Mouse (Mus musculus) erythroid progenitor cell, adult 5-6 weeks (primary cell): ENCODE results near the gene Rpgrip1l. TPM values are rescaled to one million over a fixed set of nuclear protein-coding genes. Genes with fewer than 3 reads are reported as not detected.

Experiments
- ATAC-seq: replicated peaks from 2 replicates; pipeline ENCODE4 v1.8.0; 2016; ENCODE audit warnings: moderate number of reproducible peaks, mild to moderate bottlenecking, moderate TSS enrichment, inconsistent platforms; ENCODE audit not compliant: poor library complexity, low FRiP score, severe bottlenecking
- total RNA-seq, 2 experiments: library from RNA; stranded (forward) in 1 of 2; stranded (reverse) in 1 of 2; fragments of 150-400 nt in 1 of 2; fragments of 186-747, 209-891 nt in 1 of 2; gene quantifications; 2 replicates each; pipeline versions ENCODE4 v1.2.3 to v1.2.4; 2015 to 2017; ENCODE audit warnings: low replicate concordance in 2 of 2

Rpgrip1l gene
- total RNA-seq, 2 experiments from 2014 or later = 10.1 to 11.4 TPM

DNA sequence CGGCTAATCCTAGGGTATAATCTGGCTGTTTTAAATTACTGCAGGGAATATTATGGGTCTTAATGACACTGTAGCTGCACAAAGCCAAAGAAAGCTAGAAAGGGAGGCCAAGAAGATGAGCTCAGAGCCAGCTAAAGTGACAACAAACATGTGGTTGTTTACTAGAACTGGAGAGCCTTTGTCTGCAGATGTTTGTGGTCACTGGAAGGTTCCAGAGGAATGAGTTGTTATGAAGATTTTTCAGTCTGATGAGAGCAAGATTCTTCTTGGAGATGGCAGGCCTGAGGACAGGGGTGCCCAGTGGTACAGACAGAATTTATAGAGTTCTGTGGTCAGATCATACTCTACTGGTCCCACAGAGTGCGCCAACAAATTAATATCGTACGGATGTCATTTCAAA lies 94.8 kb downstream of the Rpgrip1l start:
- ATAC-seq = no peak

DNA sequence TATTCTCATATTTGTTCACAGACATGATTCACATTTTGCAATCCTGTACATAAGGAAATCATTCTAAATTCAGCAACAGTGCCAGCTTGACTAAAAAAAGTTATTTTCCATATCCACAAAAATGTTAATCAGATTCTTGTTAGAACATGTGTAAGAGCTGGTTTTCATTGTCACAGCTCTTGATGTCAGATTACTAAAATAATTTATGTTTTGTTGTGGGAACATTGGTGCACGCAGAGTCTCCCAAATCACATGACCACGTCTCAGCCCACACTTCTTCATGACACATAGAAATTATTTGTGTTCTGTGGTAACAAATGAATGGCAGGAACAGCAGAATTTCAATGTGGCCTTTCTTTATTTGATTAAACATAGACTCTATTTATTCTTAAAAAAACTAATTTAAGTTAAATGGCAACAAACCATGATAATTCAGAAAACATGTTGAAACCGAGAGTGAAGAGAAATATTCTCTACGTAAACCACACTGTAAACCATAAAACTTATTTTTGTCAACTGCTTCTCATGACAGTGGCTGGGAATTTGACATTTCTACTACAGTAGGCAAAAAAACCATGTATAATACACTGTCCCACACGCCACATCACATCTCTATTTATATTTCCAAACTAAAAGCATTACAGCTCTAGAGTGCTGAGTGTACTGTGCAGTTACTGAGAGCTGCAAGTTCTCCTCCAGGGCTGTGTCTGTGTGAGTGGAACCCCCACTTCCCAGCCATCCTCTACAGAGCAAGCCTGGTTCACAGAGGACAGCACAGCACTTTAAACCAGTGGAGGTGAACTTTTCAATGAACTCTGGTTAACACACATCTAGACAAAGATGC lies 95.8 kb downstream of the Rpgrip1l start:
- no peak for ATAC-seq

DNA sequence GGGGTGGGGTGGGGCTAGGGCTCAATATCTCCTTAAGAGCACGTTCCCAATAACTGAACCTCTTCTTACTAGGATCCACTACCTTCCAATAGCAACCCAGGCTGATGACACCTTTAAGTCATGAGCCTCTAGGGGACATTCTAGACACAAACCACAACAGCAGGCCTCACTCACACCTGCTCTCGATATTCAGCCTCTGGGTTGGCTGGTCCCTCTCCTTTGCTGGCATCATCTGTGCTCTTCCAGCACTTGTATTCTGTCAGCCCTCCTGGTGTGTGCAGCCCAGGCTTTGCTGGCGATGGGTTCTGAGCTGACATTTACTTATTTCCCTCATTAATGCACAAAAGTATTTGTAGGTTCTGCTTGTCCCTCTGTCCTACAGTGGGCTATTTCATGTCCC lies 98.8 kb downstream of the Rpgrip1l start:
- ATAC-seq = no peak

DNA sequence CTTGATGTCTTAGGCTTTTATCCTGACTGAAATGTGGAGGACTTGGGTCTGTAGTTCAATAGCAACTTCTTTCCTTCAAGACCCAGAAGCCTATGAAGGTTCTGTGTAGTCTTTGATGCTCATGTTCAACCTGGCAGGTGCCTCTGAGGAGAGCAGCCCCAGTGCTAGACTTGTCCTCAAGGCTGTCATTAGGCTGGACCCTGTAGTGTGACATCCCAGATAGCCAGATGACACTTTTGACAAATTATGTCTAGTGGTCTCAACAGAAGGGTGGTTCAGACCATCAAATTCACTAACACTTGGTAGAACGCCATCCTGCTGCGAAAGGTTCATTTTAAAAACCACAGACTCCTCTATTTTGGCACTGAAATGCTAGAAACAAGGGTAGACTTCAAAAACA lies 100.1 kb downstream of the Rpgrip1l start:
- ATAC-seq = no peak

DNA sequence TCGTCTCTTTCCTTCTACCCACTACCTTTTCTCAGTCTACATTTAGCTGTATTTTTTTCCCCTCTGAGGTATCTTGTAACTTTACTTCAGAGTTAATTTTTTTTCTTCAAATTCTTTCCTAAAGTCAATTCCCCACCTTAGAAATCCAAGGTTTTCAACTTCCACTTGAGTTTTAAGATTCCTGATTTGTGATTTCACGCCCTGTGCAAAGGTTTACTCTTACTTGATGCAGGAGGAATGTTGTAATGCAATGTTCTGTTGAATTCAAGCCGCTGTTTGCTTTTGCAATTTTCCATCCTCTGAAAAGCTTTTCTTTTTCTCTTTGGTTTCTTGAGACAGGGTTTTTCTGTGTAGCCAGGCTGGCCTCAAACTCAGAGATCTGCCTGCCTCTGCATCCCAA lies 103.4 kb downstream of the Rpgrip1l start:
- no peak for ATAC-seq

DNA sequence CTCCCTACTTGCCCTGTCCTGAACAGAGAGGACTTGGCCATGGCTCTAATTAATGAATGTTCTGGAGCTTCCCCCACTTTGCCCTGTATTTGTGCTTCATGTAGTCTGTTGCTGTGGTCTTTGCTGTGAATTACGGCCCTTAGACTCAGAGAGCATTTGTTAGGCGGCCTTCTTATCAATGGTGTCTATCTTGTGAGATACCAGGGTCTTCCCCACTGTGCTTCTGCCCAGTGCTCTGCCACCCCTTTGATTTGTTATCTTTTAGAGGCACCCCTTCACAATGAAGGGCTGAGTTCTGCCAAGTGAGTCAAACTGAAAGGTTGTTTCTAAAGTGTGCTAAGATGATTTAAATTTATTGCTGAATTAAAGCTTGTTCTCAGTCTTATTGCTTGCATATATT lies 105.4 kb downstream of the Rpgrip1l start:
- no peak for ATAC-seq

DNA sequence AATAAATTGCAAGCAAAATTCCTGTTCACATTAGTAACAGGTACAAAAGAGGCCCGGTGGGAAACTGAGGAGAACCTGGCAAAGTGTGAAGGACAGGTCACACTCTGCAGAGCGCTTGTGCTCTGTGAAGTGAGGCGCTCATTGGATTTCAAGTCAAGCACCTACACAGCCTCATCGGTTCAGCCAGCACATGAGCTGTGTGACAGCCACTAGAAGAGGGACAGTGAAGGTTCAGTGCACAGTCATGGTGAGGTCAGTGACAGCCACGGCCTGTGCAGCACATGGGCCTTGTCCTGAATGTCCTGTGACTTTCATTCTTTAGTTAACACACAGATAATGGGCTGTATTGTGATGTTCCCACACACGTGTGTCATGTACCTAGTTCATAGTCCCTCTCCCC lies 107.2 kb downstream of the Rpgrip1l start:
- no peak for ATAC-seq

DNA sequence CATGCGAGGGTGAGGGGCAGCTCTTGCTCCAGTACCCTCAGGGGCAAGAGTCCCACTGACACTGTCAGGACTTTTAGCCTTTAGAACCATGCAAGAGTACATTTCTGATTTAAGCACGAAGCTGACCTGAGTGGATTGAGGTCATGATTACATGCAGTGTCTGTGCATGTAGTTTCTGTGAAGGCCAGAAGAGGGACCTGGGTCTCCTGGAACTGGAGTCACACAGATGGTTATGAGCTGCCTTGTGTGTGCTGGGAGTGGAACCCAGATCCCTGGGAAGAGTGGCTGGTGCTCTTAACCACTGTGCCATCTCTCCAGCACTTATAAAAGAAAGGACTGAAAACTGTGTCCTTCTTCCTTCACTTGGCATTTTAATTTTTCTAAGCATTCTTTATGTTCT lies 111.9 kb downstream of the Rpgrip1l start:
- ATAC-seq = no peak

DNA sequence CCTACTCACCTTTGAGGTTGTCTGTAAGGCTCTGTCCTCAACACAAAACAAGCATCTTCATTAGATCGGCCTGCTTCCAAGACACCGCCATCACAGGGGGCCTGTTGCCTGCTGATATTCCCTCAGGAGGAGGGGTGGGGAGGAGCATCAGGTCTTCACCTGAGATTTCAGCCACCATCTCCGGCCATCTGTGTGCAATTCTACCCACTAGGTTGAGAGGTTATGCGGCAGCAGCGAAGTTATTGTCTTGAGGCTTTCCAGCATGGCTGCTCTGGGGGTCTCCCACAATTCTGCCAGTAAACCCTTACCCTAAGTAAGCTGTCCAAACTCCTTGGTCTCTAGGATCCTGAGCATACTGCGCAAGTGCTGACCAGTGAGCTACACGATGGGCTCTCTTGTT lies 113.2 kb downstream of the Rpgrip1l start, which contains the start of gene Aktip:
Gene Aktip, minus strand, starts transcription at position 101 of the 400 bp plus-strand sequence.
- ATAC-seq = no peak

DNA sequence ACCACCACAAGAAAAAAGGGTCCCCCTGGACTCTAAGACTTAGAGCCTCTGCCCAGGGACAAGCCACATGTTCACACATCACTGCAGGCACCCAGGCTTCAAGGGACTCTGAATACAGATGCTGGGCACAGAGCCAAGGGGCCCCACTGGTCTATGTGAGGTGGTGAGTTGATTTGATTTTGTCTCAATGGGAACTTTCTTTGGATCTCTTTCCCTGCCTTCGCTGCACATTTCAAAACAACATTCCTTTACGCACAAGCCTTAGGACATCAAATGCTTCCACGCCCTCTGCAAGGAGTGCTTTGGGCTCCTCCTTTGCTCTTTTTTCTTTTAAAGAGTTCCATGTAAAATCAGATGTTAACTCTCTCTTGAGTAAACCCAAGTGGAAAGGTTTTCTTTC lies 115.0 kb downstream of the Rpgrip1l start:
- no peak for ATAC-seq

DNA sequence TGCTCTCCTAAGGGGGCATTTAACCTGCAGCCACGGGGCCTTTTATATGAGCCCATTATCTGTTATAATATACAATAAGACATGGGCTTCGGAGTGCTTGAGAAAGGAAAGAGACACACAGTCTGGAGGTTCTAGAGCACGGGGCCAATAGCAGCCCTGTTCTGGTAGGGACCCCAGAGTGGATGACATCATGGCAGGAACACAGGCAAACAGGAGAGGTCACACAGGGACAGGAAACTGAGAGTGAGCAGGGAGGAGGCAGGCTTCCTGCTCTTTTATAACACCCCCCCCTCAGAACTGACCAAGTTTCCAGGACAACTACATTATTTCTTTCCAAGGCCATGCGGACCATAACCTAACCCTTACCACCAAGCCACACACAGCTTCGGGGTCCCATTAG lies 115.8 kb downstream of the Rpgrip1l start:
- no peak for ATAC-seq

DNA sequence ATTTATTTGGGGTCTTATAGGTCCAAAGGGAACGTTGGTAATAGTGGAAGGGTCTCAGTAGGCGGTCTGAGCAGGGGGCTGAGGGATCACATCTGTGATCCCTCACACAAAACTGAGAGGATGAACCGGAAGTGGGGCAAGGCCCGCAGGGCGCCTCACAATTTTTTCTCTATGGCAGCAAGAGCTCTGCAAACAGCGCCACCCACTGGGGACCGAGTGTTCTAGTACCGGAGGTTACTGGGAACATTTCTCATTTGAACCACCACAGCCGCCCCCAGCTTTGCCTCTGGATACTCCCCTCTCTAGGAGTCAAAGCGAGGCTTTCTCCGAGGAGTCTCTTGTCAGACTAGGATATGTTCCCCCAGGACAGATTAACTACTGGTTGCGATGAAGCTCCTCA lies 116.4 kb downstream of the Rpgrip1l start:
- ATAC-seq = no peak

DNA sequence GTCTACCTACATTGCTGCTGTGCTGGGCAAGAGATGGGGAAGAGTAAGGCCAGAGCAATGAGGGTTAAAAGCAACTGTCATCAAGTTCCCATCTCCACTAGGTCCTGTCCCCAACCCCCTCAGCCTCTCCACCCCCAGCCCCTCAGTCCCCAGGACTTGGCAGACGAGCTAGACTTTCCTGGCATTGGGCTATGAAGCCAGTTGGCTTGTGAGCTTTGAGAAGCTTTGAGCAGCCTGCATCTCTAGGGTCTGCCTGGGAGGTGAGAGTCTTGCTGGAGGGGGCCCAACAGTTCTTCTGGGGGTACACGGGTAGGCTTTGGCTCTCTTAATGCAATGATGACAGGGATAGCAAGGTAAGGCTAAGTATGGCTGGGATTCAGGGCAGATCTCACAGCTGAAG lies 119.0 kb downstream of the Rpgrip1l start:
- no peak for ATAC-seq

DNA sequence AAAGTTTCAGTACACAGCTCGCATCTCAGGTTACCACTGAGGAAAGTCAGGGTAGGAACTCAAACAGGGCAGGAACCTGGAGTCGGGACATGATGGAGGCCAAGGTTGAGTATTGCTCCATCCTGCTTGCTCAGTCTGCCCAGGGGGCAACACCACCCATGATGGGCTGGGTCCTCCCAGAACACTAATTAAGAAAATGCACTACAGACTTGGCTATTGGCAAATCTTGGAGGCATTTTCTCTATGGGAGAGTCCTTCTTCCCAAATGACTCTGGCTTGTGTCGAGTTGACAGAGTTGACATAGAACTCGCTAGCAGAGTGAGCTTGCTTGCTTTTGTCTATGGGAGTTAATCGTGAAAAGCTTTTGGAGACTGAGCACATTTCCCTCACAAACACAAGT lies 120.1 kb downstream of the Rpgrip1l start:
- no peak for ATAC-seq

DNA sequence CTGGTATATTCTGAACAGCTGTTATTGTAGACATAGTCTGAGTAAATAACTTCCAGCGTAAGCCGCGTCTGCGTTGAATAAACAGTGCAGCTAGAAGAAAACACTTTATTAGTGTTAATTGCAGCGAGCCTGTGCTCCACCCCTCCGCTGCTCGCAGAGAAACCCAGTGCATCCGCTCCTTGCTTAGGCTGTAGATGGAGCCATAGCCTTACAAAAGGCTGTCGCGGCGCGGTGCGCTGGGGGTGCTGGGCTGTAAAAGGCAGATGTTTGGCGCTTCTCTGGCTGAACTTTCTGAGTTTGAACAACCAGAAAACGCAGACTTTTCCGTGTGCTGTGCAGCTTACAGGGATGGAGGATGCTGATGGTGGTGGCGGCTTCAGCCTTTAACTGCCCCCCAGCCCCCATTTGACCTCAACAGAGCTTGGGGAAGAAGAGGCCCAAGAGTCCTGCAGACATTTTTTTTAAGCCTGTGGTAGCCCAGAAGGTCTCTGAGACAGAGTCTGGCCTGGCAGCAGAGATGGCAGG lies 122.2 kb downstream of the Rpgrip1l start:
- no peak for ATAC-seq

DNA sequence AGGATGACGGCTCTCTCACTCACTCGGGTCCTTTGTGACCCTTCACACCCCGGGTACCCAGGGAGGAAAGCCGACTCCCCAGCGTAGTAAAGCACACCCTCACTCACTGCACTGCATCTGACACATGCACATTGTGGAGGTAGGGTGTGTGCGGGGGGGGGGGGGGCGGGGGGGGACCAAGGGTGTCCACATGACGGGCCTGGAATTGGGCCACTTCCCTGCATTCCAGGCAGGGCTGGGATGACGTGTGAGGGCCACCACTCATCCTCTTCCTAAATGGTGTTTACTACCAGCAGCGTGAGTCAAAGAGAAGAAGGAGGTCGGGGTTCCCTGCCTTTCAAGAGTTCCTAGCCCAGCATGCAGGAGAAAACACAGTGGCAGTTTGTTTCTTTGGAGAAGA lies 124.9 kb downstream of the Rpgrip1l start:
- ATAC-seq = no peak

DNA sequence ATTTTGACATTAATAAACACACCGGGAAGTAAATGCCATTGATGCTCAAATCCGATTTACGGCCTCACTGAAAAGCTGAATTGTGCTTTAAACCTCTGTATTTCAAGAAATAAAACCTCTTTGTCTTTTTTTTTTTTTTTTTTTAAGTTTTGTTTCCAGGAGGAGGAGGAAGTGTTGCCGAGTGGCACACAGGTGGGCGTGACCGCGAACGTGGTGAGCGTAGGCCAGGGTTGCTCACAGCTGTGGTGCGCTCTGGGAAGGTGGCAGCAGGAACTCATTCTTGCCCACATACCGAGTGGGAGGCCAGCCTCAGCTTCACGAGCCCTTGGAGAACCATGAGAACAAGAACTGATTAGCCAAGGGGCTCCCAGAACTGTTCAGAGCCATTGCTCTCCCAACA lies 126.7 kb downstream of the Rpgrip1l start:
- no peak for ATAC-seq

DNA sequence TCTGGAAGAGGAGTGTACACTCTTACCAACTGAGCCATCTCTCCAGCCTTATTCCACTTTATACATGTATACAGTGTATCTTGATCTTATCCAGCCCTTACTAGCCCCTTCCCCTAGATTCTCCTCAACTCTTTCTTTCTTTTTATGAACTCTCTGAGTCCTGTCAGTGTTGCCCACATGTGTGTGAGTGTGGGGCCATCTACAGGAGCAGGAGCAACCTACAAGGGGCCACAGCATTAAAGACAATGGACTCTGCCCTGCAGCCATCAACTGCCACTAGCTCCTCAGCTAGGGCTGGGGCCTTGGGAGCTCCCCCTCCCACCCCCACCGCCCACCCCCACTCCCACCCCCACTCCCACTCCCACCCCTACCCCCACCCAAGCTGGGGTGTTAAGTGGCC lies 135.4 kb downstream of the Rpgrip1l start:
- ATAC-seq = no peak

DNA sequence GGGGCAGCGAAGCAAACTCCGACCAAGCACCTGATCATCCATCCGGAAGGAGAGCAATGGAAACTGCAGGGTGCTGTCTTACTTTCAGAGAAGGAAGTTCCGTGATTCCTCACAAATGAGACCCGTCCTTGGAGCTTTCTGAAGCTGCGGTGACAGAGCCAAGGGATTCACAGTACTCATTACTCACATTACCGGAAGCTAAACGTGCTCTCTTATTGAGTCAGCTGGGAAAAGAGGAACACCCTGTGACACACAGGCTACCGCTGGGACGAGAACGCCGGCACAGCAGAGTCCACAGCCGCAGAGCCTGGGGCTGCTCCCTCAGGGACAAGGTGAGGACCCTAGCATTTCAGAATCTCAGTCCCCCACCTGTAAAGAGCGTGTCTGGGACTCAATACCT lies 136.9 kb downstream of the Rpgrip1l start:
- no peak for ATAC-seq

DNA sequence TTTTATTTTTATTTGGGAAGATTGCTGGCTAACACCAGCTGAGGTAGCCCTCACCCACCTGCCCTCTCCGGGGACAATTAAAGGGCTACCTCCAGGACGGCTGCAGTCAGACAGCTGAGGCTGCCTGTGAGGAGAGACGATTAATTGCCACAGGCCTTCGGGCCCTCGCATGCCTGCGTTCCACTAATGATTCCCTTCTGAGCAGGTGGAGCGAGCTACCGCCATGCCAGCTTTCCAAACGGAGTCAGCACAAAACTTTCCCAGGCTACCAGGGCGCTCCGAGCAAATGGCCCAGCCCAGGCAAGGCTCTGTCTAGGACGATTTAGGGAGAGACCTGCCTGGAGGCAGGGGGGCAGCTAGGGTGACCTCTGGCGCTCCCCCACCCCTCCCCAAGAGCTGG lies 141.5 kb downstream of the Rpgrip1l start:
- no peak for ATAC-seq

DNA sequence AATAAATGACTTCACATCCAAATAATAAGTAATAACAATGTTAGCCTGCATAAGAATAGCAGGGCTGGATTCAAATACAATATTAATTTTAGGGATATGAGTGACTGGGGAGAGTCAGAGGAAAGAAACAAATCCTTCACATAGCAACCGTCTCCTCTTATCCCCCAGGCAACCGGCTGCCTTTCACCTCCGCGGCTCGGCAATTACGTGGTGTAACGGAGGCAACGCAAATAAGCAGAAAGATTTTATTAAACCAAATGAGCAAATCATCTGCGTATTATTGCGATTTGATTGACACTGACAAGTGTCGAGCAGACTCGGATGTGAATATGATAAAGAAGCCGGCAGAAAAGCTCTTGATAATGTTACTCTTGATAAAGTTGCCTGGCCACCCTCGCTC lies 142.1 kb downstream of the Rpgrip1l start:
- no peak for ATAC-seq

DNA sequence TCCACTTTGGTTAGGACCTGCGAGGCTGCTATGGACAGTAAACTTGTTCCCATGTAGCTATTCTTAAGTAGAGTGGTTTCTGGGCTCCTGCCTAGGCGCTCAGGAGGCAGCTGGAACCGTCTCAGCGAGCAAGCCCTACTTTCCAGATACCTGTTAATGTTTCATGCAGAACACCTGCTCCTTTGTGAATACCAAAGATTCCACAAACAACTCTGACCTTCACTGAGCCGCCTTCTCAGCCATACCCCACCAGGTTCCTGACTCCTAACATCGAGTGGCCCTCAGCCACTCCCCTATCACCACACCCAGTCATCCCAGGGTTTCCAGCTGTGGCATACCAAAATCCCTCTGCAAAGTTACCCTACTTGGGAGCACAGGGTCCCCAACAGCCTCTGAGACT lies 142.9 kb downstream of the Rpgrip1l start:
- no peak for ATAC-seq
